Mouse (Mus musculus) liver, embryonic 14.5 days (tissue): Measurements from ENCODE around the gene Wipf1.

Experiments
- CTCF ChIP-seq: IDR thresholded peaks from 2 replicates; pipeline ENCODE4 v1.5.1; 2016; ENCODE audit warnings: antibody characterized with exemption, low read depth, control low read depth
- EP300 ChIP-seq: IDR thresholded peaks from 2 replicates; pipeline ENCODE4 v1.6.1; 2016; ENCODE audit warnings: antibody characterized with exemption, low read depth

GRCm38 (mm10) chr2:73497572-73497971 is 32.0 kb downstream of the Wipf1 start:
- TF ChIP-seq CTCF (no peak), EP300 (no peak)
